Mouse (Mus musculus) liver, embryonic 13.5 days (tissue): ENCODE measurements around the gene Ltbp4. TPM values are rescaled to one million over a fixed set of nuclear protein-coding genes. Genes with fewer than 3 reads are reported as not detected.

Experiments
- ATAC-seq: fragments of 200-750 bp; cut with Nextera tagmentation; 2 replicates; pipeline ENCODE4 v1.8.0; 2017; ENCODE audit warnings: low read depth, mild to moderate bottlenecking, moderate number of reproducible peaks, moderate library complexity
- DNase-seq: peaks from one replicate; pipeline ENCODE4 v3.0.0; 2022
- H3K27ac ChIP-seq: fragments of 300-500 bp; sonication (generic); 2 replicates; pipeline ENCODE4 v1.5.1; 2015; ENCODE audit warnings: moderate library complexity, mild to moderate bottlenecking, inconsistent platforms
- H3K27me3 ChIP-seq: fragments of 300-500 bp; sonication (generic); 2 replicates; pipeline ENCODE4 v1.6.1; 2015; ENCODE audit warnings: mild to moderate bottlenecking, inconsistent platforms
- H3K36me3 ChIP-seq: fragments of 300-500 bp; sonication (generic); 2 replicates; pipeline ENCODE4 v1.6.1; 2015; ENCODE audit warnings: mild to moderate bottlenecking, inconsistent platforms
- H3K4me1 ChIP-seq: fragments of 300-500 bp; sonication (generic); replicated peaks from 2 replicates; pipeline ENCODE4 v1.6.1; 2015; ENCODE audit warnings: inconsistent platforms
- H3K4me2 ChIP-seq: fragments of 300-500 bp; sonication (generic); 2 replicates; pipeline ENCODE4 v1.6.1; 2015; ENCODE audit warnings: inconsistent platforms, mild to moderate bottlenecking, moderate library complexity
- H3K4me3 ChIP-seq: fragments of 300-500 bp; sonication (generic); replicated peaks from 2 replicates; pipeline ENCODE4 v1.5.1; 2015; ENCODE audit warnings: mild to moderate bottlenecking, inconsistent platforms
- H3K9ac ChIP-seq: fragments of 300-500 bp; sonication (generic); 2 replicates; pipeline ENCODE4 v1.6.1; 2015; ENCODE audit warnings: mild to moderate bottlenecking, inconsistent platforms
- H3K9me3 ChIP-seq: fragments of 300-500 bp; sonication (generic); replicated peaks from 2 replicates; pipeline ENCODE4 v1.6.1; 2016; ENCODE audit warnings: inconsistent platforms
- WGBS: fragments of 180-500 bp; shearing (Covaris S2); methylation state at CpG from one replicate; pipeline ENCODE4 v1.1.7; 2015; ENCODE audit not compliant: insufficient replicate concordance; 5-methylcytosine and 5-hydroxymethylcytosine counted together
- polyA plus RNA-seq: library from polyadenylated mRNA; unstranded; fragments of >200 nt; fragmentation: Nextera tagmentation; extraction: Ambion mirVana; gene quantifications from 2 replicates; pipeline ENCODE4 v1.2.1, GENCODE M21; 2015

Ltbp4 gene
- polyA plus RNA-seq, 1 experiment from 2014 or later: 3.9 TPM

GRCm38 (mm10) chr7:27367976-27368375, 30.5 kb upstream of the Ltbp4 start:
- Histone ChIP-seq H3K4me2 (0 out of 2 replicates have a peak overlapping the region, but pooled peaks have one; percentile 1), H3K9ac (no peak overlapping the region), H3K9me3 (0 out of 2 replicates have a peak, but pooled peaks cover 4% of the 10 kb centered on the region), H3K4me3 (0 out of 2 replicates have a peak overlapping the region, but pooled peaks have one; percentile 8), H3K27me3 (peaks cover 100% of the 10 kb centered on the region), H3K36me3 (no peaks in the 10 kb centered on the region), H3K4me1 (peaks cover 18% of the 10 kb centered on the region), H3K27ac (no peak overlapping the region)
- DNase-seq (no peak), ATAC-seq (no peak)
- 4% methylated on average over 11 of the region's 11 CpGs for WGBS

GRCm38 (mm10) chr7:27366082-27366844, 28.8 kb upstream of the Ltbp4 start:
- H3K36me3 ChIP-seq: no peaks in the 10 kb centered on the region
- DNase-seq (no peak), ATAC-seq (no peak)
- no peak overlapping the region for H3K4me2 ChIP-seq
- peaks cover 27% of the 10 kb centered on the region for H3K4me1 ChIP-seq
- H3K27me3 ChIP-seq: peaks cover 95% of the 10 kb centered on the region
- H3K4me3 ChIP-seq: no peak overlapping the region
- H3K27ac ChIP-seq: no peak overlapping the region
- no peak overlapping the region for H3K9ac ChIP-seq
- 43% methylated on average over 21 of the region's 21 CpGs for WGBS
- H3K9me3 ChIP-seq: 0 out of 2 replicates have a peak, but pooled peaks cover 4% of the 10 kb centered on the region

- Histone ChIP-seq H3K9ac (no peak overlapping the region), H3K4me3 (peak overlapping the region; percentile 21; the same call in 1 of the 2 replicates), H3K9me3 (no peaks in the 10 kb centered on the region), H3K4me1 (peaks cover 34% of the 10 kb centered on the region), H3K27me3 (peaks cover 84% of the 10 kb centered on the region), H3K36me3 (no peaks in the 10 kb centered on the region), H3K4me2 (peak overlapping the region; percentile 24), H3K27ac (no peak overlapping the region)
- 9% methylated on average over 29 of the region's 29 CpGs for WGBS
- ATAC-seq (no peak), DNase-seq (no peak)
Measured at GRCm38 (mm10) chr7:27364379-27364778, 26.9 kb upstream of the Ltbp4 start.

- peak; percentile 92 for ATAC-seq
- peak; percentile 98 for DNase-seq
- no peaks in the 10 kb centered on the region for H3K9me3 ChIP-seq
- H3K9ac ChIP-seq: peak overlapping the region; percentile 54
- no peak overlapping the region for H3K27ac ChIP-seq
- peaks cover 54% of the 10 kb centered on the region for H3K27me3 ChIP-seq
- peak overlapping the region; percentile 79 for H3K4me2 ChIP-seq
- under 1% methylated on average over 52 of the region's 52 CpGs for WGBS
- H3K4me1 ChIP-seq: peaks cover 44% of the 10 kb centered on the region
- no peaks in the 10 kb centered on the region for H3K36me3 ChIP-seq
- H3K4me3 ChIP-seq: peak overlapping the region; percentile 51
Measured at GRCm38 (mm10) chr7:27361283-27361946, 23.9 kb upstream of the Ltbp4 start.

GRCm38 (mm10) chr7:27360749-27361148, 23.3 kb upstream of the Ltbp4 start:
- Histone ChIP-seq H3K9me3 (no peaks in the 10 kb centered on the region), H3K4me2 (peak overlapping the region; percentile 79; the same call in 1 of the 2 replicates), H3K4me1 (peaks cover 48% of the 10 kb centered on the region), H3K9ac (no peak overlapping the region), H3K27ac (no peak overlapping the region), H3K36me3 (no peaks in the 10 kb centered on the region), H3K4me3 (no peak overlapping the region), H3K27me3 (peaks cover 48% of the 10 kb centered on the region)
- 49% methylated on average over 6 of the region's 6 CpGs for WGBS
- ATAC-seq: no peak
- DNase-seq: no peak

- peaks cover 55% of the 10 kb centered on the region for H3K4me1 ChIP-seq
- ATAC-seq: no peak
- H3K27ac ChIP-seq: no peak overlapping the region
- H3K9me3 ChIP-seq: no peaks in the 10 kb centered on the region
- H3K36me3 ChIP-seq: no peaks in the 10 kb centered on the region
- H3K9ac ChIP-seq: no peak overlapping the region
- H3K4me3 ChIP-seq: no peak overlapping the region
- peaks cover 38% of the 10 kb centered on the region for H3K27me3 ChIP-seq
- H3K4me2 ChIP-seq: no peak overlapping the region
- 75% methylated on average over 9 of the region's 9 CpGs for WGBS
- DNase-seq: no peak
Measured at GRCm38 (mm10) chr7:27359706-27360358, 22.3 kb upstream of the Ltbp4 start.

- ATAC-seq (no peak), DNase-seq (no peak)
- Histone ChIP-seq H3K27me3 (peaks cover 32% of the 10 kb centered on the region), H3K27ac (no peak overlapping the region), H3K36me3 (no peaks in the 10 kb centered on the region), H3K9me3 (no peaks in the 10 kb centered on the region), H3K4me2 (no peak overlapping the region), H3K9ac (no peak overlapping the region), H3K4me3 (no peak overlapping the region), H3K4me1 (peaks cover 58% of the 10 kb centered on the region)
- 63% methylated on average over 2 of the region's 2 CpGs for WGBS
Measured at GRCm38 (mm10) chr7:27359162-27359561, 21.7 kb upstream of the Ltbp4 start.

- H3K27ac ChIP-seq: peak overlapping the region; percentile 63
- WGBS: 2% methylated on average over 3 of the region's 3 CpGs
- H3K4me3 ChIP-seq: peak overlapping the region; percentile 76
- peaks cover 60% of the 10 kb centered on the region for H3K4me1 ChIP-seq
- peaks cover 4% of the 10 kb centered on the region; the same call in 1 of the 2 replicates for H3K36me3 ChIP-seq
- peak overlapping the region; percentile 22; the same call in 1 of the 2 replicates for H3K9ac ChIP-seq
- H3K4me2 ChIP-seq: peak overlapping the region; percentile 92
- DNase-seq (no peak), ATAC-seq (no peak)
- H3K27me3 ChIP-seq: peaks cover 17% of the 10 kb centered on the region
- H3K9me3 ChIP-seq: no peaks in the 10 kb centered on the region
Measured at GRCm38 (mm10) chr7:27357595-27357978, 20.1 kb upstream of the Ltbp4 start.

GRCm38 (mm10) chr7:27356861-27357594, 19.5 kb upstream of the Ltbp4 start, which contains the start of gene Gm20479:
Gm20479 (minus strand) TSS chr7:27357419.
- peak within 1 kb of the TSS; percentile 92 for H3K4me2 ChIP-seq
- H3K4me1 ChIP-seq: peaks cover 59% of the 10 kb centered on the region
- DNase-seq (no peak), ATAC-seq (no peak)
- no peaks in the 10 kb centered on the region for H3K9me3 ChIP-seq
- H3K9ac ChIP-seq: peak within 1 kb of the TSS; percentile 67
- H3K36me3 ChIP-seq: peaks cover 9% of the 10 kb centered on the region
- peak within 1 kb of the TSS; percentile 63 for H3K27ac ChIP-seq
- H3K27me3 ChIP-seq: peaks cover 12% of the 10 kb centered on the region
- whole genome bisulfite sequencing: 1% methylated on average over 27 of the region's 27 CpGs
- H3K4me3 ChIP-seq: peak within 1 kb of the TSS; percentile 76

- peaks cover 15% of the 10 kb centered on the region for H3K36me3 ChIP-seq
- peak overlapping the region; percentile 76 for H3K4me3 ChIP-seq
- H3K4me2 ChIP-seq: peak overlapping the region; percentile 92
- H3K27ac ChIP-seq: peak overlapping the region; percentile 63; the same call in 1 of the 2 replicates
- under 1% methylated on average over 16 of the region's 16 CpGs for WGBS
- no peak for DNase-seq
- H3K9ac ChIP-seq: peak overlapping the region; percentile 67
- H3K27me3 ChIP-seq: 0 out of 2 replicates have a peak, but pooled peaks cover 8% of the 10 kb centered on the region
- peak; percentile 25 for ATAC-seq
- H3K4me1 ChIP-seq: peaks cover 51% of the 10 kb centered on the region
- no peaks in the 10 kb centered on the region for H3K9me3 ChIP-seq
Measured at GRCm38 (mm10) chr7:27356248-27356647, 18.8 kb upstream of the Ltbp4 start.
